Mouse (Mus musculus): ENCODE data around the gene Vwa3a.

Vwa3a gene

DNA sequence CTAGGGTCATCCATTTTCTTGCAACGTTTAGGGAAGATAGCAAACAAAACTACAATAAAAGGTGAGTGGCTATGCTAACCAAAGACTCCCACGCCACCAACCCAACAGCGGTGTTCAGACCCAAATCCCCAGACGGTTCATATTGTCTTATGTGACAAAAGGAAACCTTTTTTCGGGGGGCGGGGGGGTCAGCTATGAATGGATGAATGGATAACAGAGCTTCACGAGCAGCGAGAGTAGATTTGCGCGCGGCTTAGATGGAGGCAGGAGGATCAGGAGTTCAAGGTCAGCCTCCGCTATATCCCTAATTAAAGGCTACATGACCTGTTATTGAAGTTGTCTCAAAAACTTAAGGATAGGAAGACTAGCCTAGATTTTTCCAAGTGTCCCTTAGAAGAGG, 97.2 kb downstream of the Vwa3a start:
- DNase-seq (ENCODE audit: low read depth, low spot score), result peak; percentile 44

DNA sequence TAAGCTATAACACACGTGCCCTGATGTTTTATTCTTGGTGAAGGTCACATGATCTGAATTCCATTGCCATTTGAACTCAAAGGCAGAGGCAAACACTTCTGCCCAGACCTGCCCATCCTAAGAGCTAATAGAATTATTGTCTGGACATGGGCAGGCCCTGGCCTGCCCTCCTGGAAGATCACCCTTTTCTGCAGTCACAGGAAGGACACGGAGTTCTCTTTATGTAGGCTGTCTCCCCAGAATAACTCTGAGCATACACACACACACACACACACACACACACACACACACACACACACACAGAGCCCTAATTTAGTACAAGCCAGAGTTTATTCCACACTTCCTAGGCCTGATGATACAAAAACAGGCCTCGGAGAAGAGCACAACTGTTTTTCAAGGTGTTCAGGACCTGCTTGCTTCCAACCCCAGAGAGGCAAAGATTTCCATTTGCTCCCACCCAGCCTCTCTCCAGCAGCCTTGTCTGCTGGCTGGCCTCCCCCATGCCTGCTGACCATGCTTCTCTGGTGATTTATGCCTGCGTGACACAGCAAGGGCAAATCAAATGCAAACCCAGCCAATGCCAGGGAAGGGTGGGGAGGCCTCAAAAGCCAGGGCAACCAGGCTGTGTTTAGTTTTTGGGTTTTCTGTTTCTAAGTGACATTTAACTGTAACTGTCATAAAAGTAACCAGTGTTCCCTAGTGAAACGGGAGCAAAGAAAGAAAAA, 99.5 kb downstream of the Vwa3a start:
- DNase-seq (ENCODE audit: low read depth, low spot score), result no peak

DNA sequence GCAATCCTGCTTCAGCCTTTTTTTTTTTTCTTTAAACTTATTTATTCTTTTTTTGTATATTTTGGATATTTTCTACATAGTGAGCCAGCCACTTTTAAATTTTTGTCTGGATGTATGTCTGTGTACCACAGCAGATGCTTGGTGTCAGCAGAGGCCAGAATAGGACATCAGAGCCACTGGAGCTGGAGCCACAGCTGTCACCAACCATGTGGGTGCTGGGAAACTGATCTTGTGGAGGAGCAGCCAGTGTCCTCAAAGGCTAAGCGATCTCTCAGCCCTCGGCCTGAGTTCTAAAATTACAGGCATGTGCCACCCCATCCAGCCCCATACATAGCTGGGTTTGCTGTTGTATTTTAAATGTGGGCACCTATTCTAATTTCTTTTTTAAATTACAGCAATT, 100.7 kb downstream of the Vwa3a start:
- DNase-seq (ENCODE audit: low read depth, low spot score), result no peak

DNA sequence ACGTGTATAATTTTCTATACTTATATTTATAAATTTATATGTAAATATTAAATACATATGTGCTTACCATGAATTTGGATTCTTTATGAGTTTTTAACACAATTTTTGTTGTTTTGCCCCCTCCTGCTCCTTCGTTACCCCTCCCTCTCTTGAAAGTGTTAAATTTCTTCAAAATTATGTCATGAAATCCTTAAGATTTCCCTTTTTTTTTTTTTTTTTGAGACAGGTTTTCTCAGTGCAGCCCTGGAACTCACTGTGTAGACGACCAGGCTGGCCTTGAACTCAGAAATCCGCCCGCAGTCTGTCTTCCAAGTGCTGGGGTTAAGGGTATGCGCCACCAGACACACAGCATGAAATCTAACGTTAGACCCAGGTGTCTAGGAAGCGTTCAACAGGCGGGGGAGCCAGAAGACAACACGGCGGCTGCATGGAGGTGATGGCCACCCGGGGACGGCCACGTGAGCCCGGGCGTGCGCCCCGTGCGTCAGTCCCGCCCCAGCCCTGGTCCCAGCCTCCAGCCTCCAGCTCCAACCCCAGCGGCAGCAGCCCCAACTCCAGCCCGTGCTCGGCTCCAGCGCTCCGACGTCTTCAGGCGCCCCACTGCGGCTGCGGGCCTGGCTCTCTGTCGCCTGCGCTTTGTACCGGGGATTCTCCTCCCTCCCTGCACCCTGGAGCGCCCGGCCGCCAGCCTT, 103.4 kb downstream of the Vwa3a start, which contains the start of gene Eef2k:
TSS of gene Eef2k (plus strand) at position 487 of the 692 bp plus-strand sequence.
- peak; percentile 81 for DNase-seq (ENCODE audit: low read depth, low spot score)

DNA sequence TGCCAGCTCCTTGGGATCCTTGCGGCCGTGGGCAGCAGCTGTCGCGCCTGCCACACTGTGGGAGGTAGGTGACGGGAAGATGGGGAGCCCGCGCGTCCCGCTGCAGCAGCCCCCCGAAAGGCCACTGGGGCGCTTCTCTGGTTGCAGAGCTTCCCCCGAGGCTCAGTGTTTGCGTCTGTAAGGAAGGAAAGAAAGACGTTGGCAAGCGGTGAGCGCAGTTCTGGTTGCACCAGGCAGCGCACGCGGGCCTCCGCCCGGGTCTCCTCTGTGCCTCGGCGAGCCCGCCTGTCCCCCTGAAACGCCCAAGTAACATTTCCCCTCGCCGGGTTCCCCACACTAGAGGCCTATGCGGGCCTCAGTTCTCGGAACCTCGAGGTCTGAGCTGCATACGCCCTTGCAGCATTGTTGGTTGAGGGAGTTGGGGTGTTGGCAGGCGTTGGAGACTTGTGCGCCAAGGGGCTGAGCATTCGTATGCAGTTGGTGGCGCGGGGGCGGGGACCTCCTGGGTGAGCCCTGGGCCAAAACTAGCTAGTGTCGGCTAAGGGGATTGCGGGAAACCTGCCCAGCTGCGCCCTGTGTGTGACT, 104.0 kb downstream of the Vwa3a start:
- peak; percentile 62 for DNase-seq (ENCODE audit: low read depth, low spot score)

DNA sequence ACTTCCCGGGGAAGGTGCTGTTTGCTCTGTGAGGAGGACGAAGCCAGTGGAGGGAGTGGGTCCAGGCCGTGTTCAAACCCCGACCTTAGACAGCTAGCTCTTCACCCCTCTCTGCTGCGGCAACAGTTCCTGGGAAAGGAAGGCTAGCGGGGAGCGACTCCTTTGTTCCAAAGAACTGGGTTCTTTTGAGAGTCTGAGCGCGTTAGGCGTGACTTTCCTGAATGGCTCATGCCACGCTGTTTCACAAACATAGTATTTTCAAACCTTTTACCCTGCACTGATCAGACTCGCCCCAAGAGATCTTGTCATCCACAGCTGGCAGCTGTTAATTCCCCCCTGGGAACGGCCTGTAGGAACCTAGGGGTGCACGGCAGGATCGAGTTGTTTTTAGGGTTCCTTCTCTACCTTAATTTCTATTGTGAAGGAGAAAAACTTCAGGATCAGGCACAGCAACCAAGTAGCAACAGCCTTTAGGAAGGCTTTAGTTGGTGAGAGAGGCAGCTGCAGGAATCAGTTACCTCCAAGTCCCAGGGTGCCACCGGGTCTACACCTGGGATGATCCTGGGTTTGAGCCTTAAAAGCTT, 104.8 kb downstream of the Vwa3a start:
- no peak for DNase-seq (ENCODE audit: low read depth, low spot score)

DNA sequence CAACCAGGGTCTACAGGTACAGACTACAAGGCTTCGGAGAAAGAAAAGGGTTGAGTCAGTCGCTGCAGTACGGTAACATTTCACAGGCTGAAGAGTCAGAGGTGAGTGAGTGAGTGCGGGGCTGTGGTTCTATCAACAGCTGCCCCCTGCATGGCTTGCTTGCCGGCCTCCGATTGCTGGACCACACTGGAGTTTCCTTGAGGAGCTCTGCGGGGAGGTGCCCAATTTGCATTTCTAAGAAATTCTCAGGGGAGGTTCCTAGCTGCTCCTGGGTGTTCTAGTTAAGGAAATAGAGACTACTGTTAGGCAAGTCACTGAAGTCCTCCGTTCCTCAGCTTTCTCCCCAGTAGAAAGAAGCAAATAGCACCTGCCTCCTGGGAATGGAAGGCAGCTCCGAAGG, 105.6 kb downstream of the Vwa3a start:
- DNase-seq (ENCODE audit: low read depth, low spot score), result no peak

DNA sequence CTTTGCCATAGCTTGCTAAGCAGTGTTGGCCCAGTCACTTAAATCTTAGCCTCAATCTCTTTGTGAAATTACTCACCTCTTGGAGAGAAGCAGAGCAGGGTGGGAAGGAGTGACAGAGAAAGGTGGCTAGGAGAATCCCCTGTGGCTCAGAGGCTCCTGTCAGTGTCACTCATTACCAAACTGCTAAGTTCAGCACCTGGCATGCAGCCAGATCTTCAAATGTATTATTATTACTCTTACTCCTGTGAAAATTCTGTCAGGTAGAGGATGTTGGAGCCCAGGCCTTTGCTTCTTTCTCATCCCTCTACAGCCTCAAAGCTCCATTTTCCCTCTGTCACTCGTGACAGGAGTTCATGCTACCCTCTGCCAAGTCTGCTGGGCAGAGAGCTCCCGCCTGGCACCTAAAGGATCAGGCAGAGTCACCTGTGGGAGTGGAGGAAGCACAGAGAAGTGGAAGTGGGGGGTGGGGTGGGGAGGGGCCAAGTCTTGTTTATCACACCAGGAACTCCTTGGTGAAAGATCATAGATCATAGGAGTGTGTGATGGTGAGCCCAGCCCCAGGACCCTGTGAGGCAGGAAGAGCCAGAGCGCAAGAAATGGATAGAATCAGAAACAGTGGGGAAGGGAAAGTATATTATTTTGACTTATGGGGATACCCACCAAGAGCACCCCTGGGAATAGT, 109.9 kb downstream of the Vwa3a start:
- DNase-seq (ENCODE audit: low read depth, low spot score), result peak; percentile 15

DNA sequence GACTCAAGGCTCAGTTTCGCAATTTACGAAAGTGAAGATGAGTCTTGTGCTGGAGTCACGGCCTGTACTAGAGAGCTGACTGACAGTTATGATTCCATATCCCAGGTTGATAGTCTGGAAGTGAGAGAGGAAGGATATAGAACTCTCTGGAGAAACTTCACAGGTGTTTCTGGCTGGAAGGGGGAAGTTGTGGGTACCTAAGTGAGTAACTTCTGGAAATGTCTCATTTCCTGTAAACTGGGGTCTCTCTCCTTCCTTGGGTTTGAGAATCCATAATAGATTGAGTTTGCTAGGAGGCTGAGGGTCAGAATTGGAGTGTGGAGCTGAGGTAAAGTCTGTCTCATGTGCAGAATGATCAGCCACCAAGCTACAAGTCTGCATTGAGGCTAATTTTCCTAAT, 111.0 kb downstream of the Vwa3a start:
- DNase-seq (ENCODE audit: low read depth, low spot score), result no peak

Measured in CD4-positive helper T cell, adult 2 months (primary cell).